Mouse (Mus musculus): ENCODE measurements around the gene Gbp6. TPM values are rescaled to one million over a fixed set of nuclear protein-coding genes. Genes with fewer than 3 reads are reported as not detected.
"Not testable (repeated sequence)": the region's sequence is repeated elsewhere in the genome, so short reads cannot be mapped to it uniquely, and the experiment has no call there.

Gene Gbp6
- under 1 TPM; 0.67 to 0.93 TPM for total RNA-seq (2021)

- DNase-seq (ENCODE audit: low spot score in 2 of 2); intact Hi-C loops (cut with DNase I): not testable (repeated sequence)
Measured at GRCm38 (mm10) chr5:105293226-105294165, at the start of gene Gbp6, which contains the start of gene Gm43302. TSS of gene Gbp6 (minus strand) at chr5:105293698. TSS of gene Gm43302 (minus strand) at chr5:105293695.

- DNase-seq (ENCODE audit: low spot score in 2 of 2), result no peak
- intact Hi-C loops (cut with DNase I), result no loop called here
Measured at GRCm38 (mm10) chr5:105341281-105341680, 47.8 kb upstream of the Gbp6 start.

GRCm38 (mm10) chr5:105322543-105322942, 29.0 kb upstream of the Gbp6 start:
- intact Hi-C loops (cut with DNase I), result loop anchor here (5.0 kb wide), 1 partner anchor 335 kb away; no protein-coding TSS in a partner anchor
- DNase-seq (ENCODE audit: low spot score in 2 of 2), result no peak

GRCm38 (mm10) chr5:105310941-105311340, 17.4 kb upstream of the Gbp6 start:
- intact Hi-C loops (cut with DNase I), result no loop called here
- no peak for DNase-seq (ENCODE audit: low spot score in 2 of 2)

GRCm38 (mm10) chr5:105309148-105309547, 15.7 kb upstream of the Gbp6 start:
- DNase-seq (ENCODE audit: low spot score in 2 of 2); intact Hi-C loops (cut with DNase I): not testable (repeated sequence)

GRCm38 (mm10) chr5:105306946-105307345, 13.4 kb upstream of the Gbp6 start:
- intact Hi-C loops (cut with DNase I); DNase-seq (ENCODE audit: low spot score in 2 of 2): not testable (repeated sequence)

GRCm38 (mm10) chr5:105306159-105306581, 12.7 kb upstream of the Gbp6 start:
- intact Hi-C loops (cut with DNase I), result no loop called here
- DNase-seq (ENCODE audit: low spot score in 2 of 2), result no peak

GRCm38 (mm10) chr5:105305671-105306070, 12.2 kb upstream of the Gbp6 start:
- intact Hi-C loops (cut with DNase I); DNase-seq (ENCODE audit: low spot score in 2 of 2): not testable (repeated sequence)

- intact Hi-C loops (cut with DNase I), result no loop called here
- no peak for DNase-seq (ENCODE audit: low spot score in 2 of 2)
Measured at GRCm38 (mm10) chr5:105301963-105302362, 8.5 kb upstream of the Gbp6 start.

GRCm38 (mm10) chr5:105301531-105301930, 8.0 kb upstream of the Gbp6 start:
- intact Hi-C loops (cut with DNase I), result no loop called here
- no peak for DNase-seq (ENCODE audit: low spot score in 2 of 2)

GRCm38 (mm10) chr5:105295746-105296145, 2.2 kb upstream of the Gbp6 start:
- intact Hi-C loops (cut with DNase I), result no loop called here
- DNase-seq (ENCODE audit: low spot score in 2 of 2), result no peak

GRCm38 (mm10) chr5:105292492-105292891, 1.0 kb downstream of the Gbp6 start:
- DNase-seq (ENCODE audit: low spot score in 2 of 2), result no peak
- intact Hi-C loops (cut with DNase I), result no loop called here

GRCm38 (mm10) chr5:105290921-105291320, 2.6 kb downstream of the Gbp6 start:
- intact Hi-C loops (cut with DNase I), result not testable (repeated sequence)

GRCm38 (mm10) chr5:105260673-105261072, 32.8 kb downstream of the Gbp6 start:
- DNase-seq (ENCODE audit: low spot score in 2 of 2); intact Hi-C loops (cut with DNase I): not testable (repeated sequence)

More at GRCm38 (mm10) chr5:105290921-105291320, 2.6 kb downstream of the Gbp6 start:
- DNase-seq (ENCODE audit: low spot score in 2 of 2), result not testable (repeated sequence)

- DNase-seq (ENCODE audit: low spot score in 2 of 2), result no peak
- intact Hi-C loops (cut with DNase I), result no loop called here
Measured at GRCm38 (mm10) chr5:105252491-105252890, 41.0 kb downstream of the Gbp6 start.

- intact Hi-C loops (cut with DNase I); DNase-seq (ENCODE audit: low spot score in 2 of 2): not testable (repeated sequence)
Measured at GRCm38 (mm10) chr5:105244741-105245140, 48.8 kb downstream of the Gbp6 start.

- intact Hi-C loops (cut with DNase I); DNase-seq (ENCODE audit: low spot score in 2 of 2): not testable (repeated sequence)
Measured at GRCm38 (mm10) chr5:105240982-105241381, 52.5 kb downstream of the Gbp6 start.

GRCm38 (mm10) chr5:105239483-105240047, 53.9 kb downstream of the Gbp6 start, which contains the start of gene Gbp10:
TSS of gene Gbp10 (minus strand) at chr5:105239533.
- intact Hi-C loops (cut with DNase I); DNase-seq (ENCODE audit: low spot score in 2 of 2): not testable (repeated sequence)

- DNase-seq (ENCODE audit: low spot score in 2 of 2); intact Hi-C loops (cut with DNase I): not testable (repeated sequence)
Measured at GRCm38 (mm10) chr5:105238402-105238801, 55.1 kb downstream of the Gbp6 start.

GRCm38 (mm10) chr5:105236040-105236439, 57.5 kb downstream of the Gbp6 start:
- intact Hi-C loops (cut with DNase I); DNase-seq (ENCODE audit: low spot score in 2 of 2): not testable (repeated sequence)

Measured in left cerebral cortex, postnatal 36 days (tissue).